Mouse (Mus musculus) E14TG2a.4 (cell line): ENCODE measurements around the gene Tob1.

Source experiments
- CTCF ChIP-seq: conservative IDR thresholded peaks from 2 replicates; pipeline ENCODE4 v1.5.1; 2014; ENCODE audit warnings: low read length
- NANOG ChIP-seq: IDR thresholded peaks from 2 replicates; pipeline ENCODE4 v1.6.1; 2014; ENCODE audit warnings: borderline replicate concordance, low read length, mixed read lengths

GRCm38 (mm10) chr11:94259814-94260213 is 48.6 kb downstream of the Tob1 start:
- TF ChIP-seq CTCF = no peak
- no peak for TF ChIP-seq NANOG
